Mouse (Mus musculus) ovary, adult 2 months (tissue): Measurements from ENCODE around the gene Atg9b. TPM values are rescaled to one million over a fixed set of nuclear protein-coding genes. Genes with fewer than 3 reads are reported as not detected.

Experiments used
- polyA plus RNA-seq: library from polyadenylated mRNA; depleted of rRNA; stranded (reverse); fragments of >200 nt; gene quantifications from 2 replicates; pipeline ENCODE4 v1.2.3, GENCODE M21; 2012; rRNA removed

The Atg9b gene
- 5.5 and 13.3 TPM in 2 replicates for polyA plus RNA-seq

GRCm38 (mm10) chr5:24391864-24392263 lies at the start of gene Atg9b:
Atg9b (minus strand) TSS chr5:24392143.

GRCm38 (mm10) chr5:24423129-24424003 lies 31.4 kb upstream of the Atg9b start, which contains the start of the genes Cdk5 and Slc4a2:
Cdk5 (minus strand) TSS chr5:24423530.
Slc4a2 (plus strand) TSS chr5:24423837.

GRCm38 (mm10) chr5:24413042-24413693 lies 21.2 kb upstream of the Atg9b start, which contains the start of gene Asic3:
Asic3 (plus strand) TSS chr5:24413392.

GRCm38 (mm10) chr5:24393392-24393997 lies 1.6 kb upstream of the Atg9b start, which contains the start of gene Abcb8:
Abcb8 (plus strand) TSS chr5:24393663.

GRCm38 (mm10) chr5:24364508-24364907 lies 27.4 kb downstream of the Atg9b start, which contains the start of gene Nos3:
Nos3 (plus strand) TSS chr5:24364810.

GRCm38 (mm10) chr5:24351278-24351677 lies 40.7 kb downstream of the Atg9b start, which contains the start of gene Kcnh2:
Kcnh2 (minus strand) TSS chr5:24351604.

Other genes with a start within 250 kb of the Atg9b start
- 5.9 and 7.2 TPM in 2 replicates for gene Nupl2, start 227.2 kb downstream of the Atg9b start, polyA plus RNA-seq
- gene Kcnh2, start 40.5 kb downstream of the Atg9b start, polyA plus RNA-seq, result 180 TPM in 2 replicates
- gene Nos3, start 27.3 kb downstream of the Atg9b start, polyA plus RNA-seq, result 24.5 and 26.5 TPM in 2 replicates
- gene Abcb8, start 1.5 kb upstream of the Atg9b start, polyA plus RNA-seq, result 83.5 and 96.0 TPM in 2 replicates
- gene Asic3, start 21.2 kb upstream of the Atg9b start, polyA plus RNA-seq, result 1.0 and 1.2 TPM in 2 replicates
- gene Cdk5, start 31.4 kb upstream of the Atg9b start, polyA plus RNA-seq, result 117 and 118 TPM in 2 replicates
- gene Slc4a2, start 31.7 kb upstream of the Atg9b start, polyA plus RNA-seq, result 124 and 127 TPM in 2 replicates
- 290 and 311 TPM in 2 replicates for gene Fastk, start 53.1 kb upstream of the Atg9b start, polyA plus RNA-seq
- gene Tmub1, start 55.7 kb upstream of the Atg9b start, polyA plus RNA-seq, result 68.9 and 72.3 TPM in 2 replicates
- gene Agap3, start 60.0 kb upstream of the Atg9b start, polyA plus RNA-seq, result 143 and 150 TPM in 2 replicates
- gene Gbx1, start 135.1 kb upstream of the Atg9b start, polyA plus RNA-seq, result 0.03 and 0.07 TPM in 2 replicates
- 2.6 and 5.2 TPM in 2 replicates for gene Asb10, start 148.8 kb upstream of the Atg9b start, polyA plus RNA-seq
- gene 4931409K22Rik, start 164.7 kb upstream of the Atg9b start, polyA plus RNA-seq, result not detected in 2 replicates
- gene Abcf2, start 185.3 kb upstream of the Atg9b start, polyA plus RNA-seq, result 77.2 and 82.0 TPM in 2 replicates
- 52.7 and 74.0 TPM in 2 replicates for gene Chpf2, start 194.6 kb upstream of the Atg9b start, polyA plus RNA-seq
- gene Smarcd3, start 232.3 kb upstream of the Atg9b start, polyA plus RNA-seq, result 74.2 and 103 TPM in 2 replicates